Mouse (Mus musculus) gastrocnemius, adult 18-20 months (tissue): ENCODE data around the gene Ube2m. TPM values are rescaled to one million over a fixed set of nuclear protein-coding genes. Genes with fewer than 3 reads are reported as not detected.
"Not testable (repeated sequence)": the region's sequence is repeated elsewhere in the genome, so short reads cannot be mapped to it uniquely, and the experiment has no call there.

Experiments used
- DNase-seq: peaks from one replicate; pipeline ENCODE4 v3.0.0; 2021; ENCODE audit warnings: low spot score
- long read RNA-seq, 2 experiments: library from polyadenylated mRNA; stranded (forward); transcript quantifications; one replicate each; pipeline ENCODE4 v2.0.0; 2021
- total RNA-seq, 2 experiments: library from RNA; stranded (reverse); gene quantifications; 2 replicates each; pipeline ENCODE4 v1.2.3; 2021

Ube2m gene
- 100 to 1,000 TPM; 148 to 149 TPM for total RNA-seq
- long read RNA-seq, experiment 1, transcript Ube2m-201 (6 exons, 1,472 nt): major isoform, 281 of 293 reads
- long read RNA-seq, experiment 1, partial matches to known transcripts: 0 of 293 reads
- long read RNA-seq, experiment 1, other reads (novel, unspliced or antisense): 11 of 293 reads
- long read RNA-seq, experiment 2, transcript Ube2m-201 (6 exons, 1,472 nt): major isoform, 268 of 277 reads
- long read RNA-seq, experiment 2, partial matches to known transcripts: 2 of 277 reads
- long read RNA-seq, experiment 2, other reads (novel, unspliced or antisense): 6 of 277 reads

- DNase-seq: peak; percentile 98
Observed at GRCm38 (mm10) chr7:13037901-13038555, at the start of gene Ube2m. TSS of gene Ube2m (minus strand) at chr7:13038275.

DNA sequence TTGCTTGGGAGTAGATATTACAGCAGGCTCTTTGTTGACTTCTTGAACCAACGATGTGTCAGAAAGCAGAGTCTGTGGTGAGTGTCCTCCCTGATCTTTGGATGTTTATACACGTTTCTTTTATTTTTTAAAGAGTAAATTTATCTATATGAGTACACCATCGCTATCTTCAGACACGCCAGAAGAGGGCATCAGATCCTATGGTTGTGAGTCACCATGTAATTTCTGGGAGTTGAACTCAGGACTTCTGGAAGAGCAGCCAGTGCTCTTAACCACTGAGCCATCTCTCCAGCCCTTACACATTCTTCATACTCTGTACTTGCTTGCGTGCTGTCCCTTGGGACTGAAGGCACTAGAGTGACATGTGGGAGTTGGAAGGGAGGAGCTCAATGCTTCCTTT lies 34.2 kb upstream of the Ube2m start:
- DNase-seq: no peak

DNA sequence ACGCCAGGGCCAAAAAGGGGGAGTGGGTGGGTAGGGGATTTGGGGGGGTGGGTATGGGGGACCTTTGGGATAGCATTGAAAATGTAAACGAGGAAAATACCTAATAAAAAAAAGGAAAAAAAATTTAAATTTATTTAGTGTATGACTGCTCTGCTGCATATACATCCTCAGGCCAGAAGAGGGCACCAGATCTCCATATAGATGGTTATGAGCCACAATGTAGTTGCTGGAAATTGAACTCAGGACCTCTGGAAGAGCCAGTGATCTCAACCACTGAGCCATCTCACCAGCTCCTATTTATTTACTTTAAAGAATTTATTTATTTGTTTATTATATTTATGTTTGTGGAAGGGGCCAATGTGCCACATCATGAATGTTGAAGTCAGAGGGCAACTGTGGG lies 25.3 kb upstream of the Ube2m start:
- not testable (repeated sequence) for DNase-seq

DNA sequence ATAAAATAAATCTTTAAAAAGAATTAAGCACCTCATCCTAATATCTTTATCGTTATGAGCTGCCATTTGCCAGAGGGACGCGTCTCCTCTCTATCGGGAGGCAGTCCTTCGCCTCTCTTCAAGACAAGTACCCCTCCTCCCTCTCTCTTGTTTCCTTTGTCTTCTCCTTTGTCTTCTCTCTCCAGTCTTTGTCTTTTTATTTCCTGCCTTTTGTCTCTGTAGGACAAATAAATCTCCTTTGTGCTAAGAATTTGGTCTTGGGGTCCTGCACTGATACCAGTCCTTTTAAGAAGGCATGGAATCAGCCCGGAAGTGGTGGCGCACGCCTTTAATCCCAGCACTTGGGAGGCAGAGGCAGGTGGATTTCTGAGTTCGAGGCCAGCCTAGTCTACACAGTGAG lies 21.5 kb upstream of the Ube2m start:
- no peak for DNase-seq

- DNase-seq: no peak
Observed at GRCm38 (mm10) chr7:13056913-13057700, 19.0 kb upstream of the Ube2m start.

DNA sequence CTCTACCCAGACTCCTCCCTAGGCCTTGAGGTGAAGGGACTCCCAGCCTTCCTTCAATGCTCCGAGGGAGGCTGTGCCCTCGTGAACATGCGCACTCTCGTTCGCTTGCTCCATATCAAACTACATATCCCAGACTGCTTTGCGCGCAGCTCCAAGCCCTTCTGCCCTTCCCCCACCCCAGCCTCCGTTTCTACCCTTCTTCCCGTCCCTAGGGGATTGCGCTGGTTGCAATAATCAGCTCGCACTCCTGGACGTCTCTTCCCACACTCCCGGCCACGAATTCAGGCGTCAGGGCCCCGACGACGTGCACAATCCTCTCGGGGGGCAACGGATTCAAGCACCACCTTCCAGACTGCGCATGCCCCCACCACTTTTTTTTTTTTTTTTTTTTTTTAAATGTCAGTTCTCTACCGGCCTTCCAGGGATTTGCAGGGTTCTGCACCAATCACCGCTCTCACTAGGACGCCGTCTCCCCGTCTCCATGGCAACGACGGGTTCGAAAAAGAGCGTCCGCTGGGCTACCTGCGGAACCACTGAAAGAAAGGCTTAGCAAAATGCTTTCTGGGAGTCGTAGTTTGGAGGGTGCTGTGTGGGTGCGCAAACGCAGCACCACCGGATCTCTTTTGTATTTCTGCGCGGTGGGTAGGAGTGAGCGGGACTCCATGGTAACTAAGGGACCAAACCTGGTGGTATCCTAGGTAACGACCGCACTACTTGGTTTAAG lies 16.4 kb upstream of the Ube2m start, which contains the start of gene Mzf1:
Mzf1 (minus strand) TSS at position 478 of the 724 bp plus-strand sequence.
- DNase-seq: peak; percentile 94

GRCm38 (mm10) chr7:13053961-13054286 lies 15.8 kb upstream of the Ube2m start:
- no peak for DNase-seq

- DNase-seq: no peak
Observed at GRCm38 (mm10) chr7:13053501-13053900, 15.4 kb upstream of the Ube2m start.

DNA sequence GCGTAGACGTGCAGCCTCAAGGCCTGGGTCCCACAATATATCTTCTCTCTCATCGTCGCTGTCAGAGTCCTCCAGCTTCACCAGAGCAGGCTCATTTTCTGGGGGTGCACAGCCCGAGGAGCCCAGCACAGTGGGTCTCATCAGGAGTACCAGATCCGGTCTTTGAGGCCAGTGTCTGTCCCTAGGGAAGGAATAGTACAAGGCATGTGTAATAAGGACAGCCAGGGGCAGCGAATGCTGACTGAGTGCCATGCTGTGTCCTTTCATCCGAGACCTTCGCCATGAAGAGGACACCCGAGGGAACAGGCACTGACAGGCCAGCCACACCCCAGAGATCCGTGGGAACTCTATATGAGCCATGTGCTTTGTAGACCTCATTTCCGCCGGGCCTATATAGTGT lies 14.9 kb upstream of the Ube2m start:
- no peak for DNase-seq

DNA sequence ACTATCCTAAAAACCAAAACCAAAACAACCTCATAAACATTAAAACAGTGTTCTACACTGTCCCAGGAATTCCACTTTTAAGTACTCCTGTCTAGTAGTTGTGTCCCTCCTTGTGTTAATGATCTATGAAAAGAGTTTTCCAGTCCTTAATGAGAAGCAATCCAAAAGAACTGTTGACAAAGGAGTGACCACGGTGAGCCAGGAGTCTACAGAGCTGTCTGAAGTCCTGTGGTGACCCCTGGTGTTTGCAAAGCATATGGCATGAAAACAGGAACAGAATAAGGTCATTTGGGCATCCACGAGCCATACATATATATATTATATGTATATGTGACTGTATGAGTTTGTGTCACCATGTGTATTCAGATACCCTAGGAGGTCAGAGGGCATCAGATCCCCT lies 8.0 kb upstream of the Ube2m start:
- DNase-seq: peak; percentile 53

DNA sequence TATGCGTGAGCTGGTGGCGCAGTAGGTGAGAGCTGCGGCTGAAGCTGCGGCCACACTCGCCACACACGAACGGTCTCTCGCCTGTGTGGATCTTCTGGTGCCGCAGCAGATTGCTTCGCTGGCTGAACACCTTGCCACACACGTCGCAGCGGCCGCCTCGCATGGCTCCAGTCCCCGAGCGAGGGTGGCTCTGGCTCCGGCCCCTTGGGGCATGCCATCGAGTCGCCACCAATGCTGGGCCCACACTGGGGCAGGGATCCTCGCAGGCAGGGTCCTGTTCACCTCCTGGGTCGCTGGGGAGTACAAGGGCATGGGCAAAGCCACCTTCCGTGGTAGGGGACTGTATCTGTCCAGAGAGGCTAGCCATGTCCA lies 6.2 kb upstream of the Ube2m start:
- no peak for DNase-seq

DNA sequence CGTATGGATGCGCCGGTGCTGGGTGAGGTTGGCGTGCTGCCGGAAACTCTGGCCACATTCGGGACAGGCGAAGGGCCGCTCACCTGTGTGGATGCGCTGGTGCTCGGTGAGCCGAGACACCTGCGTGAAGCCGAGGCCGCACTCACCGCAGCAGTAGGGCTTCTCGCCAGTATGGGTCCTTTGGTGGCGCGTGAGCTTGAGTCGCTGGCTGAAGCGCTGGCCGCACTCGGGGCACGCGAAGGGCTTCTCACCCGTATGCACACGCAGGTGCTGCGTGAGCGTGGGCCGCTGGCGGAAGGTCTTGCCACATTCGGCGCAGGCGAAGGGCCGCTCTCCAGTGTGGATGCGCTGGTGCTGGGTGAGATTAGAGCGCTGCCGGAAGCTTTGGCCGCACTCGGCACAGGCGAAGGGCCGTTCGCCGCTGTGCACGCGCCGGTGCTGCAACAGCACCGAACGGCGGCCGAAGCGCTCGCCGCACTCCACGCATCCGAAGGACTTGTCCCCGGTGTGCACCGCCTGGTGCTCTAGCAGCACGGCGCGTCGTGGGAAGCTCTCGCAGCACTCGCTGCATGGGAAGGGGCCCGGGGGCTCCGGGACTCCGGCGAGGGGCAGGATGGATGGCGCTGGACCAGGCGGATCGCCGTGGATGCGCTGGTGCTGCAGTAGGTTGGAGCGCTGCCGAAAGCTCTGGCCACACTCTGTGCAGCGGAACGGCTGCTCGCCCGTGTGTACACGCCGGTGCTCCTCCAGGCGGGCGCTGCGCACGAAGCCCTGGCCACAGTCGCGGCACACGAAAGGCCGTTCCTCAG lies 5.6 kb upstream of the Ube2m start:
- no peak for DNase-seq

DNA sequence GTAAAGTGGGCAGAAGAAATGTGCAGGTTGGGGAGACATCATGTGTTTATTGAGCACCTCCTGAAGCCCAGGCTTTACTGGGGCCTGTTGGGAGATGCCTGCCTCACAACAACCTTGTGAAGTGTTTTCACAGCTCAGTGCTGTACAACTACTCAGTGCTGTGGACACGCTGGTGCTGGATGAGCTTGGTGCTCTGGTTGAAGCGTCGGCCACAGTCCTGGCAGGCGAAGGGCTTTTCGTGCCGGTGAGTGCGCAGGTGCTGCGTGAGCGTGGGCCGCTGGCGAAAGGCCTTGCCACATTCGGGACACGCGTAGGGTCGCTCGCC lies 5.0 kb upstream of the Ube2m start:
- no peak for DNase-seq

DNA sequence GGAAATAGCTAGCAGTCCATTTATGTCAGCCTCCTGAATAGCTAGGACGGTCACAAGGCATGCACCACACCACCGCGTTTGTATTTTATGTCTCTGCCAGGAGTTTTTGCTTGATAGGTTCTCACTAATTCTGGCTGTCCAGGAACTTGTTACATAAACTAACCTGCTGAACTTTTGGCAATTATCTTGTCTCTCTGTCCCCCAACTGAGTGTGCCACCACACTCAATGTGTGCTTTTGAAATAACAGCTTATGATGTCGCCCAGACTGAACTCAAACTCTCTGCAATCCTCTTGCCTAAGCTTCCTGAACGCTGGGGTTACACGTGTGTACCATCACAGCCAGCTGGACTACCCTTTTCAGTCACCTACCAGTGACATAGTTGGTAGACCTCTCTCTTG lies 4.4 kb upstream of the Ube2m start:
- DNase-seq: no peak

GRCm38 (mm10) chr7:13041256-13041655 lies 3.2 kb upstream of the Ube2m start:
- no peak for DNase-seq

DNA sequence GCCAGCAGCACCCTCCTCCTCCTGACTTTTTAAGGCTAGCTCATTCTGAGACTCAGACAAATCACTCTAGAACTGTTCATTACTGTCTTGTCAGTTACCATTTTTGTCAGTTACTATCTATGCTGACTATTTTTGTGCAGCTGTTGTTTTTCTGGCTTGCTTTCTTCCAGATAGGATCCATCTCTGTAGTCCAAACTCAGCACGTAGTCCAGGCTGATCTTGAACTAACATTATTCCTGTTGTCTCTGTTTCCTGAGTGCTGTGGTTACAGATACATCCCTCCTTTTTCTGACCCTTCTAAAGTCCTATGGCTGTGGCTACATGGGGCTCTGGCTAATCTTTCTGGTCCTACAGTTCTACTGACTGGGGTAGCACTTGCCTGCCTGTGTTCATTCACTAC lies 1.1 kb upstream of the Ube2m start:
- no peak for DNase-seq

DNA sequence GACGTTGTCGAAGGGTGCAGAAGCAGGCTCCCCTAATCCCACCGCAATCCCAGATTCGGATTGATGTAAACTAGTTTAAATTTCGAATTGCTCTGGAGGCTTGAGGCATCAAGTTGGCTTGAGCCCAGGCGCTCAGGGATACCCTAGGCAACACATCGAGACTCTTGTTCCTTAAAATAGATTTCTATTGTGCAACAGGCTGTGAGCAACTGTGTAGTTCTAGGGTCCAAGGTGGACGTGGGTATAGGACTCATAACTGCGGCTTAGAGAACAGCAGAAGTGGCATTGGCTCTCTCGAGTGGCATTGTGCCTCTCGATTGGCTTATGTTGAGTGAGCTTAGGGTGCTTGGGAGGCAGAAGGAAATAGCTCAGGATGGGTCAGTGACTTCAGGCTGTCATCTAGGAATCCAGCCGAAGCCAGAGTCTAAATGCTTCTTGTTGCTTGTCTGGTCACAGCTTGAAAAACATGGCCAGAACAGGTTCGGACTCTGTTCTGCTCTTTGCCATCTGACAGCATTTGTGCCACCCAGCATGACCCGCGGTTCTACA lies 620 bp upstream of the Ube2m start:
- no peak for DNase-seq

- DNase-seq: no peak
Observed at GRCm38 (mm10) chr7:13037366-13037765, 709 bp downstream of the Ube2m start.

DNA sequence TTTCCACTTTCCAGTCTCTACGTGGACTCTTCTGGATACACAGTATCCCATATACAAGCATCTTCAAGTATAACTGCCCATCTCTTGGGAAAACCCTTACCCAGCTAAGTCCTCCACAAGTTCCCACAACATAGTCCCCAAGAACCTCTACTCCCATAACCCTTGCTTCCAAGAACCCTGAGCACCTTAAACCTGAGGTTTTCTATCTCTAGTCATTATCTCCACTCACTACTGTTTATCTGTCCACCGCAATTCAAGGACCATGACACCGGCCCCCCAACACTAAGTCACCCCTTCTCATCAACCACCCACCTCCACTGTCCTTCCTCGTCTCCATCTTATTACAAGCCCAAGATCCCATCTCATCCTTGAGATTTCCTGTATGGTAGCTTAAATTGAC lies 1.3 kb downstream of the Ube2m start:
- DNase-seq: no peak

DNA sequence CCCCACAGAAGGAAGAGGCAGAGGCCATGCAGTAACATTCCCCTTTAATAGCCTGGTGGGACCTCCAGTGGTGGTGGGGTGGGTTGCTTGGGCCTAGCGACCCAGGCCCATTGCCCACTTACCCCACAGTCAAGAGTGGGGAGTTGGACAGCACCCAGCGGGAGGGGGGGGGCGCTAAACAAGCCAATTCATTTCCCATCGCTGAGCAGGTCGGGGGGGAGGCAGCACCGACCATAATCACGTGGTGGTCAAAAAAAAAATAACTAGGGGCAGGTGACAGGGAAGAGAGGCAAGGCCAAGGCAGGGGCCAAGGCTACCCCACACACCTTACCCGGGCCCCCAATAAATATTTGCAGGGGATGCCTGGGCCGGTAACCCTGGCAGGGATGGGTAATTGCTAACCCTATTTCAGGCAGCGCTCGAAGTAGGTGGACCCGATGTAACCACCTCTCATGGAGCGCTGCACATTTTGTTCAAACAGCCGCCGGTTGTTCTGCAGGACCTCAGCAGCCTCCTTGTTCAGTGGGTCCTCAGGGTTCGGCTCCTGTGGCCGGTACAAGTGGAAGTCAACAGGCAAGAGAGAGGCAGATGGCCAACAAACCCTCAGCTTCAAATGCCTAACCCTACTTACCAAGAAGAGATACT lies 2.7 kb downstream of the Ube2m start:
- no peak for DNase-seq
